Mouse (Mus musculus): ENCODE data around the gene Dnajb5. TPM values are rescaled to one million over a fixed set of nuclear protein-coding genes. Genes with fewer than 3 reads are reported as not detected.

The Dnajb5 gene
- polyA plus RNA-seq (2012; rRNA removed), result 16.6 and 17.5 TPM in 2 replicates

GRCm38 (mm10) chr4:42949676-42950051 lies at the start of gene Dnajb5:
Gene Dnajb5 (plus strand): TSS chr4:42949814.

GRCm38 (mm10) chr4:42916617-42917401 lies 32.8 kb upstream of the Dnajb5 start, which contains the start of gene Phf24:
Gene Phf24 (plus strand): TSS chr4:42916660.

GRCm38 (mm10) chr4:42969304-42969703 lies 19.7 kb downstream of the Dnajb5 start, which contains the start of gene 1700022I11Rik:
Gene 1700022I11Rik (plus strand): TSS chr4:42969604.

GRCm38 (mm10) chr4:43000141-43000986 lies 50.8 kb downstream of the Dnajb5 start, which contains the start of gene Vcp:
Gene Vcp (minus strand): TSS chr4:43000507.

Other genes with a start within 250 kb of the Dnajb5 start
- gene 4930578G10Rik, start 214.3 kb upstream of the Dnajb5 start, polyA plus RNA-seq (2012; rRNA removed), result not detected in 2 replicates
- 9.1 and 10.2 TPM in 2 replicates for gene Ccl19, start 193.2 kb upstream of the Dnajb5 start, polyA plus RNA-seq (2012; rRNA removed)
- gene Ccl21a, start 175.8 kb upstream of the Dnajb5 start, polyA plus RNA-seq (2012; rRNA removed), result 94.6 and 107 TPM in 2 replicates
- not detected in 2 replicates for gene Fam205a1, start 95.9 kb upstream of the Dnajb5 start, polyA plus RNA-seq (2012; rRNA removed)
- gene Gm12394, start 93.0 kb upstream of the Dnajb5 start, polyA plus RNA-seq (2012; rRNA removed), result not detected in 2 replicates
- gene Fam205c, start 75.6 kb upstream of the Dnajb5 start, polyA plus RNA-seq (2012; rRNA removed), result not detected in 2 replicates
- 2.3 and 3.8 TPM in 2 replicates for gene Phf24, start 33.2 kb upstream of the Dnajb5 start, polyA plus RNA-seq (2012; rRNA removed)
- gene 1700022I11Rik, start 19.8 kb downstream of the Dnajb5 start, polyA plus RNA-seq (2012; rRNA removed), result not detected in 2 replicates
- 139 and 143 TPM in 2 replicates for gene Vcp, start 50.7 kb downstream of the Dnajb5 start, polyA plus RNA-seq (2012; rRNA removed)
- gene Fancg, start 60.7 kb downstream of the Dnajb5 start, polyA plus RNA-seq (2012; rRNA removed), result 19.4 and 19.8 TPM in 2 replicates
- gene Pigo, start 76.0 kb downstream of the Dnajb5 start, polyA plus RNA-seq (2012; rRNA removed), result 24.8 and 32.5 TPM in 2 replicates
- gene Stoml2, start 81.9 kb downstream of the Dnajb5 start, polyA plus RNA-seq (2012; rRNA removed), result 61.6 and 63.3 TPM in 2 replicates
- 39.4 and 40.5 TPM in 2 replicates for gene Fam214b, start 96.4 kb downstream of the Dnajb5 start, polyA plus RNA-seq (2012; rRNA removed)
- gene Unc13b, start 109.1 kb downstream of the Dnajb5 start, polyA plus RNA-seq (2012; rRNA removed), result 14.0 and 16.4 TPM in 2 replicates

Data from colon, adult 2 months (tissue).